Mouse (Mus musculus): ENCODE data around the gene Hoxd10. TPM values are rescaled to one million over a fixed set of nuclear protein-coding genes. Genes with fewer than 3 reads are reported as not detected.

Hoxd10 gene
- polyA plus RNA-seq, 1 experiment from 2014 or later: not detected

GRCm38 (mm10) chr2:74699053-74699430, 7.3 kb downstream of the Hoxd10 start:
- H3K4me2 ChIP-seq (ENCODE audit: low read length): no peak overlapping the region
- peaks cover 11% of the 10 kb centered on the region for H3K4me1 ChIP-seq (replicated peaks; ENCODE audit: control insufficient read depth, insufficient read depth, low read length)
- H3K9ac ChIP-seq (replicated peaks; ENCODE audit: low read depth, low read length): no peak overlapping the region
- ATAC-seq: no peak
- H3K36me3 ChIP-seq (ENCODE audit: control insufficient read depth, insufficient read depth): no peaks in the 10 kb centered on the region
- no peak overlapping the region for H3K4me3 ChIP-seq (replicated peaks; ENCODE audit: low read length)
- H3K9me3 ChIP-seq (ENCODE audit: control insufficient read depth, low read length): no peaks in the 10 kb centered on the region
- H3K27ac ChIP-seq (ENCODE audit: low read length): no peak overlapping the region
- H3K27me3 ChIP-seq (replicated peaks; ENCODE audit: control insufficient read depth, insufficient read depth, low read length): peaks cover 90% of the 10 kb centered on the region
- under 1% methylated on average over 17 of the region's 17 CpGs for WGBS

DNA sequence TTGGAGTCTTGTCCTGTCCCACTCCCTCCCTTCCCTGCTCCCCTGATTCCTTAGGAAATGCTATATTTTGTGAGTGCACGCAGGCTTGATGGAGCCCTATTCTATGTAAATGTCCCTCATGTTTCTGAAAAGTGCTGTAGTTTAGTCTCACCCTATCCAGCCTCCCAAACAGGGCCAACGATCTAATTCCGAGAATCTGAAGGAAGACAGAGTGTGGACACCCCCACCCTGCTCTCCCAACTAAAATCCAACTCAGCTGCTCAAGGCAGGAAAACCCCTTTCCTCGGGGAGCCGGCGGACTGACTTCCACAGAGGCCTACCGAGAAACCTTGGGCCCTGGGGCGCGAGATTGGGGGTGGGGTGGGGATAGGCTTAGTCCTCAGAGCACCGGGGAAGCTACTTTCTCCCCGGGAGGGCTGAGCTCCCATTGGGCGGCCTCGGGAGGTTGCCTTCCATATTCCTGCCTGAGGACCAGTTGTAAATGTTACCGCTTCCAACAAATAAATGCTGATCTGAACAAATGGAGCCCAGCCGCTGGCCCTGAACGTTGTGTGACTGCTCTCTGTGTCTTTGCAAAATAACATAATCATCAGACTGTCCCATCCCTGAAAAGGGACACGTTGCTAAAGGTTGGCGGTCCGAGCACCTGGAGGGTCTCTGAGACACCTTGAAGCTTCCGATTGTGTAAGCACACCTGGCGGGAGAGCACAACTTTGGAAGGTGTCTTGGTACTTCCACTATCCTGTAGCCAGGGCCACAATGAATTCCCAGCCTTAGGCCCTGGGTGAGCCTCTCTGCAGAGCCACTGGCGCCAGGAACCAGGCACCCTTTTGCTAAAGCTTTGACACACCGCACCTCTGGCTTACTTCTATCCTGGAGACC, 8.2 kb downstream of the Hoxd10 start:
- no peak overlapping the region for H3K4me3 ChIP-seq (replicated peaks; ENCODE audit: low read length)
- H3K9me3 ChIP-seq (ENCODE audit: control insufficient read depth, low read length): no peaks in the 10 kb centered on the region
- 3% methylated on average over 23 of the region's 23 CpGs for whole genome bisulfite sequencing
- no peak overlapping the region for H3K4me2 ChIP-seq (ENCODE audit: low read length)
- H3K36me3 ChIP-seq (ENCODE audit: control insufficient read depth, insufficient read depth): no peaks in the 10 kb centered on the region
- H3K27me3 ChIP-seq (replicated peaks; ENCODE audit: control insufficient read depth, insufficient read depth, low read length): peaks cover 88% of the 10 kb centered on the region
- no peak overlapping the region for H3K27ac ChIP-seq (ENCODE audit: low read length)
- no peak overlapping the region for H3K9ac ChIP-seq (replicated peaks; ENCODE audit: low read depth, low read length)
- no peak for ATAC-seq
- H3K4me1 ChIP-seq (replicated peaks; ENCODE audit: control insufficient read depth, insufficient read depth, low read length): peaks cover 15% of the 10 kb centered on the region

DNA sequence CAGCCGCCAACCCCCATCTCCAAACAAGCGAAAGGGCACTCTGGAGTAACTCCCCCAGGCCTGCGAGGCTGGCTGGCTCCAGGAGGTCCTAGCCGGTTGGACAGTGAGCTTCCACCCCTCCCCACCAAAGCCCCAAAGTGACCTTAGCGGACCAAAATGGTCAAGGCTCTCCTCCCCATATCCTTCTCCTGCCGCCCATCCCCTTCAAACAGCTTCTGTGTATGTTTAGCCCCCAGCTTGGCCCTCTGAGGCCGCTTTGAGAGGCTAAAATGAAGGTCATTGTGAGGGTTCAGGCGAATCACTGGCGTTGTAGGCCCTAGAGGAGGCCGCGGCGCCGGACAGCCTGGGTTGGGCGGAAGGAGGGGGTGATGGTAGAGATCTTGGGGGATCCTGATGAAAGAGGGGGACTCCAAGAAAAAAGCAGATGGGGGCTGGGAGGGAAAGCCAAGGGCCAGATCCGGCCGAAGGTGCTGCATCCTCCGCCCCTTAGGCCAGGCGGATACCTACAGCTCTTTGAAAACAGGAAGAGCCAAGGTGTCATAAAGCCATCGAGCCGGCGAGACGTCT, 8.9 kb downstream of the Hoxd10 start:
- Histone ChIP-seq H3K9ac (replicated peaks; ENCODE audit: low read depth, low read length) (no peak overlapping the region), H3K36me3 (ENCODE audit: control insufficient read depth, insufficient read depth) (no peaks in the 10 kb centered on the region), H3K27me3 (replicated peaks; ENCODE audit: control insufficient read depth, insufficient read depth, low read length) (peaks cover 85% of the 10 kb centered on the region), H3K4me3 (replicated peaks; ENCODE audit: low read length) (no peak overlapping the region), H3K4me2 (ENCODE audit: low read length) (no peak overlapping the region), H3K27ac (ENCODE audit: low read length) (no peak overlapping the region), H3K9me3 (ENCODE audit: control insufficient read depth, low read length) (no peaks in the 10 kb centered on the region), H3K4me1 (replicated peaks; ENCODE audit: control insufficient read depth, insufficient read depth, low read length) (peaks cover 22% of the 10 kb centered on the region)
- 2% methylated on average over 22 of the region's 22 CpGs for WGBS
- no peak for ATAC-seq

- H3K4me3 ChIP-seq (replicated peaks; ENCODE audit: low read length): no peak overlapping the region
- H3K9me3 ChIP-seq (ENCODE audit: control insufficient read depth, low read length): no peaks in the 10 kb centered on the region
- H3K4me2 ChIP-seq (ENCODE audit: low read length): no peak overlapping the region
- no peaks in the 10 kb centered on the region for H3K36me3 ChIP-seq (ENCODE audit: control insufficient read depth, insufficient read depth)
- no peak overlapping the region for H3K27ac ChIP-seq (ENCODE audit: low read length)
- peaks cover 83% of the 10 kb centered on the region for H3K27me3 ChIP-seq (replicated peaks; ENCODE audit: control insufficient read depth, insufficient read depth, low read length)
- no peak overlapping the region for H3K9ac ChIP-seq (replicated peaks; ENCODE audit: low read depth, low read length)
- ATAC-seq: no peak
- 10% methylated on average over 17 of the region's 17 CpGs for WGBS
- H3K4me1 ChIP-seq (replicated peaks; ENCODE audit: control insufficient read depth, insufficient read depth, low read length): peaks cover 24% of the 10 kb centered on the region
These were observed 10.5 kb downstream of the Hoxd10 start for GRCm38 (mm10) chr2:74701949-74702819.

DNA sequence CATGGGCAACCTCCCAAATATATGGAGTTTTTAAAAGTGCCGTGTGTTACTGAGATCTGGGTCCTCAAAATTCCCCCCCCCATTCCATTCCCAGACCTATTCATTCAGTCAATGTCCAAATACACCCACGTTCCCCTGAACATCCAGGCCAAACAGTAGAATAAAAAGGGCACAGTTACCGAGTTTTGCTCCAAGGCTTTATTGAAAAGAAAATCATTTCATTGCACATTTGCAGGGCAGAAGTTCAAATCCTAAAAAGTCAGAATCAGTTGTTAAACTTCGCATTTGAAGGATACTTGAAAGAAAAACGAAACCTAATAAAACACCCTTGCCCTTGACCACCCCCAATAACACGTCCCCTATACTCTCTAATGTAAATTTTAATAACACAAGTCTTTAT, 11.1 kb downstream of the Hoxd10 start:
- no peak overlapping the region for H3K27ac ChIP-seq (ENCODE audit: low read length)
- no peak for ATAC-seq
- H3K4me2 ChIP-seq (ENCODE audit: low read length): no peak overlapping the region
- no peaks in the 10 kb centered on the region for H3K36me3 ChIP-seq (ENCODE audit: control insufficient read depth, insufficient read depth)
- H3K4me3 ChIP-seq (replicated peaks; ENCODE audit: low read length): no peak overlapping the region
- H3K9ac ChIP-seq (replicated peaks; ENCODE audit: low read depth, low read length): no peak overlapping the region
- H3K27me3 ChIP-seq (replicated peaks; ENCODE audit: control insufficient read depth, insufficient read depth, low read length): peaks cover 83% of the 10 kb centered on the region
- no peaks in the 10 kb centered on the region for H3K9me3 ChIP-seq (ENCODE audit: control insufficient read depth, low read length)
- H3K4me1 ChIP-seq (replicated peaks; ENCODE audit: control insufficient read depth, insufficient read depth, low read length): peaks cover 20% of the 10 kb centered on the region
- 9% methylated on average over 6 of the region's 6 CpGs for WGBS

DNA sequence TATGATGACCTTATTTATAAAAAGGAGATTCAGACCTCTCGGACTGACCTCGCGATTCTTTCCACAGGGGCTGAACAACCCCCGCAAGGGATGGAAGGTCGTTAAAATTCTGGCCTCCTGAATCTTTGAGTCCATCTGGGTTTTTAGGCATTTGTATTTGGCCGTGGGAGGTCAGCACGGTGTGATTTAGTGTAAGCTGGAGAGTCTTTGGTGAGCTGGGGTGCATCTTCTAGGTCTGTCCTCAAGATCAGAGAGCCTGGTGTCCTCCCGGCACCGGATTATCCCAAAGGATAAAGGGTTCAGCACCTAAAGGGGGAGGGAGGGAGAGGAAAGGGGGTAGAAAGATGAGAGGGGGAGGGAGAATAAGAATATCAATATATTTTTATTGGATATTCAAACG, 11.6 kb downstream of the Hoxd10 start:
- H3K9ac ChIP-seq (replicated peaks; ENCODE audit: low read depth, low read length): no peak overlapping the region
- WGBS: 3% methylated on average over 10 of the region's 10 CpGs
- H3K4me1 ChIP-seq (replicated peaks; ENCODE audit: control insufficient read depth, insufficient read depth, low read length): peaks cover 16% of the 10 kb centered on the region
- H3K9me3 ChIP-seq (ENCODE audit: control insufficient read depth, low read length): no peaks in the 10 kb centered on the region
- no peaks in the 10 kb centered on the region for H3K36me3 ChIP-seq (ENCODE audit: control insufficient read depth, insufficient read depth)
- H3K4me2 ChIP-seq (ENCODE audit: low read length): no peak overlapping the region
- H3K27ac ChIP-seq (ENCODE audit: low read length): no peak overlapping the region
- H3K4me3 ChIP-seq (replicated peaks; ENCODE audit: low read length): no peak overlapping the region
- peaks cover 86% of the 10 kb centered on the region for H3K27me3 ChIP-seq (replicated peaks; ENCODE audit: control insufficient read depth, insufficient read depth, low read length)
- no peak for ATAC-seq

GRCm38 (mm10) chr2:74703720-74704392, 12.1 kb downstream of the Hoxd10 start:
- ATAC-seq: no peak
- Histone ChIP-seq H3K9me3 (ENCODE audit: control insufficient read depth, low read length) (no peaks in the 10 kb centered on the region), H3K27me3 (replicated peaks; ENCODE audit: control insufficient read depth, insufficient read depth, low read length) (peaks cover 86% of the 10 kb centered on the region), H3K9ac (replicated peaks; ENCODE audit: low read depth, low read length) (no peak overlapping the region), H3K4me1 (replicated peaks; ENCODE audit: control insufficient read depth, insufficient read depth, low read length) (peaks cover 13% of the 10 kb centered on the region), H3K36me3 (ENCODE audit: control insufficient read depth, insufficient read depth) (no peaks in the 10 kb centered on the region), H3K27ac (ENCODE audit: low read length) (no peak overlapping the region), H3K4me3 (replicated peaks; ENCODE audit: low read length) (no peak overlapping the region), H3K4me2 (ENCODE audit: low read length) (no peak overlapping the region)
- WGBS: 1% methylated on average over 26 of the region's 26 CpGs

- H3K9ac ChIP-seq (replicated peaks; ENCODE audit: low read depth, low read length): no peak within 1 kb of the TSS
- under 1% methylated on average over 50 of the region's 52 CpGs for WGBS
- no peak for ATAC-seq
These were observed 12.8 kb downstream of the Hoxd10 start, which contains the start of gene Hoxd8 for GRCm38 (mm10) chr2:74704393-74704998. Gene Hoxd8 (plus strand): TSS chr2:74704615.

More at GRCm38 (mm10) chr2:74704393-74704998, 12.8 kb downstream of the Hoxd10 start, which contains the start of gene Hoxd8:
- Histone ChIP-seq H3K36me3 (ENCODE audit: control insufficient read depth, insufficient read depth) (no peaks in the 10 kb centered on the region), H3K4me2 (ENCODE audit: low read length) (peak within 1 kb of the TSS; percentile 37), H3K27ac (ENCODE audit: low read length) (no peak within 1 kb of the TSS), H3K9me3 (ENCODE audit: control insufficient read depth, low read length) (no peaks in the 10 kb centered on the region), H3K4me1 (replicated peaks; ENCODE audit: control insufficient read depth, insufficient read depth, low read length) (peaks cover 13% of the 10 kb centered on the region), H3K27me3 (replicated peaks; ENCODE audit: control insufficient read depth, insufficient read depth, low read length) (peaks cover 86% of the 10 kb centered on the region), H3K4me3 (replicated peaks; ENCODE audit: low read length) (peak within 1 kb of the TSS; percentile 31)
